Mouse (Mus musculus): Measurements from ENCODE around the gene Grap. TPM values are rescaled to one million over a fixed set of nuclear protein-coding genes. Genes with fewer than 3 reads are reported as not detected.
"Not testable (repeated sequence)": the region's sequence is repeated elsewhere in the genome, so short reads cannot be mapped to it uniquely, and the experiment has no call there.

Gene Grap
- polyA plus RNA-seq, 1 experiment from 2014 or later: 10.1 TPM

DNA sequence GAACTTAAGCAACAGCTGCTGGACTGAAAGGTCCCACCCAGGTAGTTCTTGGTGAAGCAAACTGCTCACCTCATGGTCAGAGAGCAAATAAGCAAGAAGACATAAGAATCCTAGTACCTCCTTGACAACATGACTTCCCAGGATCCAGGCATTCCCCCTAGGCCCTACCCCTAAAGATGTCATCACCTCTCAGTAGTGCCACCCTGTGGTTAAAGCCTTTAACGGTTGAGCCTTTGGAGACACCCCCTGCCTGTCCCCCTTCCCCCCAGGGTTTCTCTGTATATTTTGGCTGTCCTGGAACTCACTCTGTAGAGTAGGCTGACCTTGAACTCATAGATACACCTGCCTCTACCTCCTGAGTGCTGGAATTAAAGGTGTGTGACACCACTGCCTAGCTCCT, 15.7 kb upstream of the Grap start:
- WGBS: 67% methylated on average over 1 of the region's 1 CpGs
- DNase-seq (ENCODE audit: low spot score): no peak
- no peaks in the 10 kb centered on the region for H3K4me1 ChIP-seq (replicated peaks; ENCODE audit: control insufficient read depth, insufficient read depth, low read length)
- no peak overlapping the region for H3K9ac ChIP-seq
- no peak overlapping the region for H3K27ac ChIP-seq
- H3K36me3 ChIP-seq (replicated peaks; ENCODE audit: control insufficient read depth, insufficient read depth): no peaks in the 10 kb centered on the region
- H3K27me3 ChIP-seq (ENCODE audit: control insufficient read depth, insufficient read depth, low read length): no peaks in the 10 kb centered on the region
- ATAC-seq (ENCODE audit: low FRiP score): no peak
- no peak overlapping the region for H3K4me2 ChIP-seq (replicated peaks)
- no peak overlapping the region for H3K4me3 ChIP-seq (replicated peaks; ENCODE audit: low read length)
- no peaks in the 10 kb centered on the region for H3K9me3 ChIP-seq (ENCODE audit: control insufficient read depth, low read length)

- H3K9ac ChIP-seq: no peak overlapping the region
- no peak overlapping the region for H3K4me2 ChIP-seq (replicated peaks)
- no peaks in the 10 kb centered on the region for H3K27me3 ChIP-seq (ENCODE audit: control insufficient read depth, insufficient read depth, low read length)
- no peaks in the 10 kb centered on the region for H3K4me1 ChIP-seq (replicated peaks; ENCODE audit: control insufficient read depth, insufficient read depth, low read length)
- ATAC-seq (ENCODE audit: low FRiP score) (no peak), DNase-seq (ENCODE audit: low spot score) (no peak)
- H3K9me3 ChIP-seq (ENCODE audit: control insufficient read depth, low read length): no peaks in the 10 kb centered on the region
- H3K36me3 ChIP-seq (replicated peaks; ENCODE audit: control insufficient read depth, insufficient read depth): no peaks in the 10 kb centered on the region
- H3K4me3 ChIP-seq (replicated peaks; ENCODE audit: low read length): no peak overlapping the region
- WGBS: 87% methylated on average over 3 of the region's 3 CpGs
- H3K27ac ChIP-seq: no peak overlapping the region
Observed at GRCm38 (mm10) chr11:61637856-61638255, 15.2 kb upstream of the Grap start.

- H3K4me2 ChIP-seq (replicated peaks): no peak overlapping the region
- 81% methylated on average over 12 of the region's 12 CpGs for WGBS
- no peak overlapping the region for H3K27ac ChIP-seq
- DNase-seq (ENCODE audit: low spot score): no peak
- no peaks in the 10 kb centered on the region for H3K9me3 ChIP-seq (ENCODE audit: control insufficient read depth, low read length)
- H3K27me3 ChIP-seq (ENCODE audit: control insufficient read depth, insufficient read depth, low read length): no peaks in the 10 kb centered on the region
- H3K36me3 ChIP-seq (replicated peaks; ENCODE audit: control insufficient read depth, insufficient read depth): no peaks in the 10 kb centered on the region
- no peak overlapping the region for H3K4me3 ChIP-seq (replicated peaks; ENCODE audit: low read length)
- no peaks in the 10 kb centered on the region for H3K4me1 ChIP-seq (replicated peaks; ENCODE audit: control insufficient read depth, insufficient read depth, low read length)
- H3K9ac ChIP-seq: no peak overlapping the region
- no peak for ATAC-seq (ENCODE audit: low FRiP score)
Observed at GRCm38 (mm10) chr11:61638764-61639536, 14.1 kb upstream of the Grap start.

- no peak overlapping the region for H3K4me3 ChIP-seq (replicated peaks; ENCODE audit: low read length)
- WGBS: 89% methylated on average over 6 of the region's 6 CpGs
- no peaks in the 10 kb centered on the region for H3K36me3 ChIP-seq (replicated peaks; ENCODE audit: control insufficient read depth, insufficient read depth)
- ATAC-seq (ENCODE audit: low FRiP score) (no peak), DNase-seq (ENCODE audit: low spot score) (no peak)
- no peak overlapping the region for H3K4me2 ChIP-seq (replicated peaks)
- H3K9ac ChIP-seq: no peak overlapping the region
- H3K9me3 ChIP-seq (ENCODE audit: control insufficient read depth, low read length): no peaks in the 10 kb centered on the region
- H3K27ac ChIP-seq: no peak overlapping the region
- no peaks in the 10 kb centered on the region for H3K4me1 ChIP-seq (replicated peaks; ENCODE audit: control insufficient read depth, insufficient read depth, low read length)
- H3K27me3 ChIP-seq (ENCODE audit: control insufficient read depth, insufficient read depth, low read length): no peaks in the 10 kb centered on the region
Observed at GRCm38 (mm10) chr11:61639601-61640177, 13.4 kb upstream of the Grap start.

DNA sequence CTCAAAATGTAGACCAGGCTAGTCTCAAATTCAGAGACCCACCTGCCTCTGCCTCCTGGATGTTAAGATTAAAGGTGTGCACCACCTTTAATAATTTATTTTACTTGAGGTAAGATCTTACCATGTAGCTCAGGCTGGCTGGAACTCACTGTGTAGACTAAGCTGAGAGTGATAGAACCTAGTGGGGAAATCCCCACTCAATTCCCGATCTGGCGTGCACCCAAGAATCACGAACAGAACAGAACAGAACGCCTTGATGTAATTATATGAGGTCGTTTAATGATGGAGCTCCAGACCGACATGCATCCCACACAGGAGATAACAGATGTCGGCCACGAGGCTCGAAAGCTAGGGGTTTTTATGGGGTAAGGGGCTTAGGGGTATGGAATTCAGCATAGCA, 12.5 kb upstream of the Grap start:
- not testable (repeated sequence) for H3K27ac ChIP-seq; ATAC-seq (ENCODE audit: low FRiP score); H3K4me3 ChIP-seq (replicated peaks; ENCODE audit: low read length); H3K27me3 ChIP-seq (ENCODE audit: control insufficient read depth, insufficient read depth, low read length); H3K9ac ChIP-seq; H3K4me2 ChIP-seq (replicated peaks); H3K9me3 ChIP-seq (ENCODE audit: control insufficient read depth, low read length); H3K4me1 ChIP-seq (replicated peaks; ENCODE audit: control insufficient read depth, insufficient read depth, low read length); DNase-seq (ENCODE audit: low spot score); H3K36me3 ChIP-seq (replicated peaks; ENCODE audit: control insufficient read depth, insufficient read depth)
- WGBS: 82% methylated on average over 9 of the region's 9 CpGs

DNA sequence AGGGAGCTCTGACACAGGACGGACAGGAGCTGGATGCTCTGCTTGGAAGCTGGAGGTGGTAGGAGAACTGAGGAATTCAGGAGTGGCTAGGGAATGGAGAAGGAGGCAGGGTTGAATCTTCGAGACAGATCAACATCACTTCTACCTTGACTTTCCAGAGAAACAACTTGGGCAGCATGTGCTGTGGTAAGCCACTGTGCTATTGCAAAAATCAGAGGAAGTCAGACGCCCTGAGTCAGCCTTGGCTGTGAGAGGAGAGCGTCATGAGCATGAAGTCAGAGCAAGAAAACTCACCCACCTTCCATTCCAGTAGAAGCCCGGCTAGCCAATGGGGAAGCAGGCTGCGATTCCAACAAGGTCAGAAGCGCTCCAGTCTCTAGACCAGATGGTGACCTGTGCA, 11.0 kb upstream of the Grap start:
- DNase-seq (ENCODE audit: low spot score) (no peak), ATAC-seq (ENCODE audit: low FRiP score) (no peak)
- Histone ChIP-seq H3K4me1 (replicated peaks; ENCODE audit: control insufficient read depth, insufficient read depth, low read length) (no peaks in the 10 kb centered on the region), H3K27ac (no peak overlapping the region), H3K36me3 (replicated peaks; ENCODE audit: control insufficient read depth, insufficient read depth) (no peaks in the 10 kb centered on the region), H3K4me2 (replicated peaks) (no peak overlapping the region), H3K27me3 (ENCODE audit: control insufficient read depth, insufficient read depth, low read length) (no peaks in the 10 kb centered on the region), H3K4me3 (replicated peaks; ENCODE audit: low read length) (no peak overlapping the region), H3K9ac (no peak overlapping the region), H3K9me3 (ENCODE audit: control insufficient read depth, low read length) (no peaks in the 10 kb centered on the region)
- WGBS: 84% methylated on average over 7 of the region's 7 CpGs

- DNase-seq (ENCODE audit: low spot score) (no peak), ATAC-seq (ENCODE audit: low FRiP score) (no peak)
- WGBS: 82% methylated on average over 5 of the region's 5 CpGs
- Histone ChIP-seq H3K9ac (no peak overlapping the region), H3K4me2 (replicated peaks) (no peak overlapping the region), H3K9me3 (ENCODE audit: control insufficient read depth, low read length) (no peaks in the 10 kb centered on the region), H3K27me3 (ENCODE audit: control insufficient read depth, insufficient read depth, low read length) (no peaks in the 10 kb centered on the region), H3K4me1 (replicated peaks; ENCODE audit: control insufficient read depth, insufficient read depth, low read length) (no peaks in the 10 kb centered on the region), H3K4me3 (replicated peaks; ENCODE audit: low read length) (no peak overlapping the region), H3K27ac (no peak overlapping the region), H3K36me3 (replicated peaks; ENCODE audit: control insufficient read depth, insufficient read depth) (no peaks in the 10 kb centered on the region)
Observed at GRCm38 (mm10) chr11:61643184-61643961, 9.7 kb upstream of the Grap start.

DNA sequence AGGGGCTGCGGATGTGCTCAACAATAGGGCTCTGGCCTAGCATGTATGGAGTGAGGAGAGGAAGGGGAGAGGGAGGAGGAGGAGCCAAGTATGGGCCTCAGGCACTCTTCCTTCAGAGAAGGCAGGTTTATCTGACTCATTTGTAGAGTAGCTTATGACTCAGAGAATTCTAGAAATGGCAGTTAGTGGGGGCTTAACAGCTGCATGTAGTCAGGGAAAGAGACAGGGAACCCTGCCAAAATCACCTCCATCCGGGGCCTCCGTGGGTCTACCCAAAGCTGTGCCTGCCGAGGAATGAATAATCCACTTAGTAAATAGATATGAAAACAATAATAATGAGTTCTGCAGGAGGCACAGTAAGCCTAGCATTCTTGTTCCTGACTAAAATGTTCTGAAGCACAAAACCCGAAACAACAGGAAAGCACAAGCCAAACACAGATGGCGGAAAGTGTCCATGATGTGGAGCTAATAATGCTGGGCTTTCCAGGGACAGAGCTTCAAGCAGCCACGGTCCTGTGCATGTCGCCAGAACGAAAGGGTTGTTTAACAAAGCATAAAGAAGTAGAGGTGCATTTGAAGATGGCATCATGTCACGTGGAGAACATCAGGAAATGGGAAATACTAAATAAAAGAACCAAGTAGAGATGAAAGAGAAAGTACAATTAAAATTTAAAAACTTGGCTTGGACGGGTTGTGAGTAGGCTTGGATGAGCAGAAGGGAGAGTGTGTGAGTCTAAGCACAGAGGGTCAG, 8.3 kb upstream of the Grap start:
- H3K4me1 ChIP-seq (replicated peaks; ENCODE audit: control insufficient read depth, insufficient read depth, low read length): no peaks in the 10 kb centered on the region
- DNase-seq (ENCODE audit: low spot score) (no peak), ATAC-seq (ENCODE audit: low FRiP score) (no peak)
- H3K4me3 ChIP-seq (replicated peaks; ENCODE audit: low read length): no peak overlapping the region
- no peak overlapping the region for H3K9ac ChIP-seq
- H3K27ac ChIP-seq: no peak overlapping the region
- H3K36me3 ChIP-seq (replicated peaks; ENCODE audit: control insufficient read depth, insufficient read depth): no peaks in the 10 kb centered on the region
- WGBS: 73% methylated on average over 11 of the region's 11 CpGs
- H3K9me3 ChIP-seq (ENCODE audit: control insufficient read depth, low read length): no peaks in the 10 kb centered on the region
- H3K27me3 ChIP-seq (ENCODE audit: control insufficient read depth, insufficient read depth, low read length): no peaks in the 10 kb centered on the region
- no peak overlapping the region for H3K4me2 ChIP-seq (replicated peaks)

DNA sequence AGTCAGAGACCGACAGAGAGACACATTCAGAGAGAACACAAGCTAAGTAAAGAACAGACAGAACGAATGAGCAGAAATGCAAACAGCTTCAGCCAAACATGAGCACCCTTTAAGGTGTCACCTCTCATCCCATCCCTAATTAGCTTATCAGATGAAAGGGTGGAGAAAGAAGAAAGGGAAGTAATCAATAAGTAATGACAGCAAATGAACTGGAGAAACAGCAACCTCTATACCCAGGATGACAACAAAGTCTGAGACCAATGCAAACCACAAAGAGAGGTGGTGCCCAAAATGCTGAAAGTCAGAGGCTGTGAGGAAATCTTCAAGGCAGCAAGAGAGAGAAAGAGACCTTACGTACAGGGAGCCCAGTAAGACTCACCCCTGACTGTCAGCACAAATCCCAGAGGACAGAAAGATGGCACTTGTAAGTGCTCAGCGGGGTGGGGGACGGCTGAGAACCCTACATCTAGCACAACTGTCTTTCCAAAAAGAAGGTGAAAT, 7.7 kb upstream of the Grap start:
- no peaks in the 10 kb centered on the region for H3K36me3 ChIP-seq (replicated peaks; ENCODE audit: control insufficient read depth, insufficient read depth)
- ATAC-seq (ENCODE audit: low FRiP score) (no peak), DNase-seq (ENCODE audit: low spot score) (no peak)
- H3K27ac ChIP-seq: no peak overlapping the region
- no peak overlapping the region for H3K4me2 ChIP-seq (replicated peaks)
- no peaks in the 10 kb centered on the region for H3K9me3 ChIP-seq (ENCODE audit: control insufficient read depth, low read length)
- H3K27me3 ChIP-seq (ENCODE audit: control insufficient read depth, insufficient read depth, low read length): no peaks in the 10 kb centered on the region
- no peak overlapping the region for H3K9ac ChIP-seq
- 73% methylated on average over 5 of the region's 5 CpGs for WGBS
- no peak overlapping the region for H3K4me3 ChIP-seq (replicated peaks; ENCODE audit: low read length)
- H3K4me1 ChIP-seq (replicated peaks; ENCODE audit: control insufficient read depth, insufficient read depth, low read length): no peaks in the 10 kb centered on the region
